Mouse (Mus musculus) hindbrain, embryonic 13.5 days (tissue): ENCODE results near the gene Pde10a. TPM values are rescaled to one million over a fixed set of nuclear protein-coding genes. Genes with fewer than 3 reads are reported as not detected.

Experiments used
- ATAC-seq: fragments of 200-750 bp; cut with Nextera tagmentation; 2 replicates; pipeline ENCODE4 v1.8.0; 2017; ENCODE audit warnings: moderate TSS enrichment; ENCODE audit not compliant: low FRiP score
- H3K27ac ChIP-seq: fragments of 300-500 bp; sonication (generic); 2 replicates; pipeline ENCODE4 v1.5.1; 2015; ENCODE audit warnings: inconsistent platforms, mild to moderate bottlenecking, moderate library complexity
- H3K27me3 ChIP-seq: fragments of 300-500 bp; sonication (generic); 2 replicates; pipeline ENCODE4 v1.6.1; 2015; ENCODE audit warnings: mild to moderate bottlenecking, inconsistent platforms
- H3K36me3 ChIP-seq: fragments of 300-500 bp; sonication (generic); 2 replicates; pipeline ENCODE4 v1.6.1; 2015; ENCODE audit warnings: mild to moderate bottlenecking, inconsistent platforms
- H3K4me1 ChIP-seq: fragments of 300-500 bp; sonication (generic); replicated peaks from 2 replicates; pipeline ENCODE4 v1.6.1; 2015; ENCODE audit warnings: inconsistent platforms
- H3K4me2 ChIP-seq: fragments of 300-500 bp; sonication (generic); 2 replicates; pipeline ENCODE4 v1.6.1; 2015; ENCODE audit warnings: inconsistent platforms, mild to moderate bottlenecking, moderate library complexity
- H3K4me3 ChIP-seq: fragments of 300-500 bp; sonication (generic); 2 replicates; pipeline ENCODE4 v1.5.1; 2015; ENCODE audit warnings: mild to moderate bottlenecking, inconsistent platforms
- H3K9ac ChIP-seq: fragments of 300-500 bp; sonication (generic); 2 replicates; pipeline ENCODE4 v1.6.1; 2015; ENCODE audit warnings: mild to moderate bottlenecking, inconsistent platforms
- H3K9me3 ChIP-seq: fragments of 300-500 bp; sonication (generic); 2 replicates; pipeline ENCODE4 v1.6.1; 2016; ENCODE audit warnings: inconsistent platforms
- WGBS: fragments of 180-500 bp; shearing (Covaris S2); methylation state at CpG from one replicate; pipeline ENCODE4 v1.1.7; 2015; 5-methylcytosine and 5-hydroxymethylcytosine counted together
- polyA plus RNA-seq: library from polyadenylated mRNA; unstranded; fragments of >200 nt; fragmentation: Nextera tagmentation; extraction: Ambion mirVana; gene quantifications from 2 replicates; pipeline ENCODE4 v1.2.1, GENCODE M21; 2015

Pde10a gene
- polyA plus RNA-seq, 1 experiment from 2014 or later, result 14.5 TPM

DNA sequence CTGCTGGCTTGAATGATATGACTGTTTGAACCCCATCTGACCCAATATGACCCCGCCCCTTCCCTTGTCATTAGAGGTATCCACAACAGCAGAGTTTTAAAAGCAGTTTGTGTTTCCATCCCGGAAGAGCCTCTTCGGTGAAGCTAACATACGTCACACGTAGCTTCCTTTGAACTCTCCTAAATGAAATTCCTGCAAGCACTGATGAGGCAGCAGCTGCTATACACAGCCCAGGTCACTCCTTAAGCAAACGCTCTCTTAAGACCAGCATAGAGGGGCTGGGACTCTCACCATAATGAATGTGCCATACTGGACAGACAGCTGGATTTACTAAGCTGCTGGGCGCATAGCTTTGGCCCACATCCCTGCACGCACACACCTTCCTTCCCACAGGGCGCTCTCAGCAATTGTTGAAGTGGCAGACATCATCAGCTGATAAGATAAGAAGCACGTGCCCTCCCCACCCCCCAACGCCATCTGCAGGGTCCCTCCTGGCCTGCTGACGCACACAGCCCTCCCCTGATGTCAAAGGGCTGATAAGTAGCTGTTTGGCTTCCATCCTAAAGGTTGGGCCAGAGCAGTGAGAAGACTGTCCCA is 346.9 kb downstream of the Pde10a start:
- H3K4me3 ChIP-seq, result no peak overlapping the region
- H3K4me2 ChIP-seq, result no peak overlapping the region
- peak; percentile 63 for ATAC-seq
- 0 out of 2 replicates have a peak overlapping the region, but pooled peaks have one; percentile 14 for H3K27ac ChIP-seq
- no peaks in the 10 kb centered on the region for H3K9me3 ChIP-seq
- H3K27me3 ChIP-seq, result no peaks in the 10 kb centered on the region
- peaks cover 28% of the 10 kb centered on the region for H3K4me1 ChIP-seq
- 42% methylated on average over 12 of the region's 12 CpGs for WGBS
- no peaks in the 10 kb centered on the region for H3K36me3 ChIP-seq
- peak overlapping the region; percentile 6; the same call in 1 of the 2 replicates for H3K9ac ChIP-seq

DNA sequence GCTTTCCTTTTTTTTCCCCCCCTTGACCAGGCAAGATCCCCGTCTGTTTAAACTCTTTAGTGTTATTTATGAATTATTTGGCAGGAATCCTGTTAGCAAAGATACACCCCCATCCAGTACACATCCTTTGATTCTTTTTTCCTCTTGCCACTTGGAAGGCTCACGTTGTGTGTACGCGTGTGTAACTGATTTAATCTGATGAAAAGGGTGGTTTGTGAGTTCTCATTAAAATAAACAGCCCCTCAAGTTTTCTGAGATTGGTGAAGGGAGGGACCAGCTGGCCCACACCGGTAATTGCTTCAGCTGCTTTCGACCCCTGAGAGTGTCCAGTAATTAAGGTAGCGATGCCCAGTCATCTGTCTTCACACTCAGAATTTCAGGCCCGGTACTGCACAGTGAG is 347.4 kb downstream of the Pde10a start:
- ATAC-seq, result no peak
- Histone ChIP-seq H3K4me3 (no peak overlapping the region), H3K27ac (0 out of 2 replicates have a peak overlapping the region, but pooled peaks have one; percentile 14), H3K9me3 (no peaks in the 10 kb centered on the region), H3K4me1 (peaks cover 26% of the 10 kb centered on the region), H3K36me3 (no peaks in the 10 kb centered on the region), H3K4me2 (no peak overlapping the region), H3K27me3 (no peaks in the 10 kb centered on the region), H3K9ac (peak overlapping the region; percentile 6; the same call in 1 of the 2 replicates)
- 36% methylated on average over 8 of the region's 8 CpGs for WGBS

DNA sequence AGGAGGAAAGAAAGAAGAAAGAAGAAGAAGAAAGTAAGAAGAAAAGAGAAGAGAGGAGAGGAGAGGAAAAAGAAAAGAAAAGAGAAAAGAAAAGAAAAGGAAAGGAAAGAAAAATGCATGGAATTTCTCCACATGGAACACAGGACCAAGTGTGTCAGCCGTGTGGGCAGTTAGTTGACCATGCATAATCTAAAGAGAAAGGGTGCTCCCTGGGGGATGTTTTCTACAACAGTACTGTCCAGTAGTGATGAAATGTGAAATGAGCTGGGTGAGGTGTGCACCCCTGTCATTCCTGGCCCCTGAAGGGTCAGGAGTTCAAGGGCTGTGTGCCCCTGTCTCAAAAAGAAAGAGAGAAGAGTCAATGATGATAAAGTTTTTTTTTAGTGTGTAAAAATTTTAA is 352.9 kb downstream of the Pde10a start:
- Histone ChIP-seq H3K27ac (no peak overlapping the region), H3K9ac (no peak overlapping the region), H3K27me3 (no peaks in the 10 kb centered on the region), H3K36me3 (no peaks in the 10 kb centered on the region), H3K4me2 (no peak overlapping the region), H3K4me1 (peaks cover 11% of the 10 kb centered on the region; the same call in 1 of the 2 replicates), H3K4me3 (no peak overlapping the region), H3K9me3 (no peaks in the 10 kb centered on the region)
- WGBS, result 39% methylated on average over 1 of the region's 1 CpGs
- ATAC-seq, result no peak

DNA sequence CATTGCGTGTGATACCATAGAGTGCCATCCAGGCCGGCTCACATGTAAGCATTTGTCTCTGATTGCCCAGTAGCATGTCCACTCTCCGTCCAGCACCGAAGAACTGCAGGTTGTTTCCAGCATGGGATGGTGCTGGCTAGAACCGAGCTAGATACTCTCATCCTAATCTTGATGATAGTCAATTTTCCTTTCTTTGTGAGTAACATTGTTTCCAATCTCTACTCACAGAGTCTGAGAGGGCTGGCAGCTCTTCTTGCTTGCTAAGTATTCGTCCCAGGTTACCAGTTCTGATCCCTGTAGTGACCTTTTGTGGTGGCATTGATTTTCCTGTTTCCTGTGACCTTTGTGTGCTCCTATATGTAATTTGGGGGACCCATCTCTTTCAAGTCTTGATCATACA is 356.5 kb downstream of the Pde10a start:
- H3K27me3 ChIP-seq, result no peaks in the 10 kb centered on the region
- peaks cover 25% of the 10 kb centered on the region for H3K4me1 ChIP-seq
- 92% methylated on average over 6 of the region's 6 CpGs for WGBS
- no peak overlapping the region for H3K4me2 ChIP-seq
- ATAC-seq, result no peak
- no peaks in the 10 kb centered on the region for H3K9me3 ChIP-seq
- H3K27ac ChIP-seq, result no peak overlapping the region
- no peak overlapping the region for H3K4me3 ChIP-seq
- H3K9ac ChIP-seq, result no peak overlapping the region
- no peaks in the 10 kb centered on the region for H3K36me3 ChIP-seq

DNA sequence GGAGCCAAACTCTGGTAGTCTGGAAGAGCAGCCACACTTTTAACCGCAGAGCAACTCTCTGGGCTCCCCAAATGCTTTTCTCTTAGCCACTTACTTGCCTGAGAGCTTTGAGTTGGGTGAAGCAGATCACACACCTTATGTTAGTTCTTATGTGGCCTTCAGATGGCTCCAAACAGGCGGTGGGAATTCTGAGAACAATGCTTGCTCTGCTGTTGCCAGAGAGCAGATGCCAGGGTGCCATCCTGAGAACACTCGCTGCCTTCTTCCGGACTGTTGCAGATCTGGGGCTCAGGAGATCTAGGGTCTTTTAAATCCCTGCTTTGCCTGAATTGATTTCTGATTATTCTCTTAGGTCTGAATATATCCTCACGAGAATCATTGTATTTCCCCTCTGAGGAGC is 359.5 kb downstream of the Pde10a start:
- no peak for ATAC-seq
- Histone ChIP-seq H3K27ac (0 out of 2 replicates have a peak overlapping the region, but pooled peaks have one; percentile 19), H3K9ac (no peak overlapping the region), H3K4me3 (no peak overlapping the region), H3K36me3 (no peaks in the 10 kb centered on the region), H3K4me1 (peaks cover 32% of the 10 kb centered on the region), H3K27me3 (no peaks in the 10 kb centered on the region), H3K9me3 (no peaks in the 10 kb centered on the region), H3K4me2 (no peak overlapping the region)
- 63% methylated on average over 5 of the region's 5 CpGs for WGBS

DNA sequence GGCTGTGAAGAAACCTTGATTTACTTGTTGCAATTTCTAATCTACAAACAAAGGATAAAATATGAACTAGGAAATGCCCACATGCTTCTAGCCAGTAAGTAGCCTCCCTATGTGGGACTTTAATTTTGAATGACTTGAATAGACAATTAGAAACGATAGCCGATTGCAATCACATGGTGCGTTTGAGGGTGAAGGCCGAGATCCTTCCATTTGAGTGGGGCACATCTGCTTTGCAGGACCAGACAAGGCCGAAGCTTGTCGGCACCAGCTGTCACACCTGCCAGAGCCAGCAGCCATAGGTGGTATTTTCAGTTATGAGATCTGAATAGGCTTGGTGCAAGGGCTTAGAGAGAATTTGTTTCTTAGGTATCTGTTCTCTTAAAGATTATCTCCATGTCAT is 360.7 kb downstream of the Pde10a start:
- no peak for ATAC-seq
- peaks cover 30% of the 10 kb centered on the region for H3K4me1 ChIP-seq
- H3K36me3 ChIP-seq, result no peaks in the 10 kb centered on the region
- H3K9ac ChIP-seq, result no peak overlapping the region
- no peaks in the 10 kb centered on the region for H3K27me3 ChIP-seq
- H3K9me3 ChIP-seq, result no peaks in the 10 kb centered on the region
- 54% methylated on average over 6 of the region's 6 CpGs for WGBS
- H3K4me2 ChIP-seq, result no peak overlapping the region
- no peak overlapping the region for H3K4me3 ChIP-seq
- H3K27ac ChIP-seq, result no peak overlapping the region

DNA sequence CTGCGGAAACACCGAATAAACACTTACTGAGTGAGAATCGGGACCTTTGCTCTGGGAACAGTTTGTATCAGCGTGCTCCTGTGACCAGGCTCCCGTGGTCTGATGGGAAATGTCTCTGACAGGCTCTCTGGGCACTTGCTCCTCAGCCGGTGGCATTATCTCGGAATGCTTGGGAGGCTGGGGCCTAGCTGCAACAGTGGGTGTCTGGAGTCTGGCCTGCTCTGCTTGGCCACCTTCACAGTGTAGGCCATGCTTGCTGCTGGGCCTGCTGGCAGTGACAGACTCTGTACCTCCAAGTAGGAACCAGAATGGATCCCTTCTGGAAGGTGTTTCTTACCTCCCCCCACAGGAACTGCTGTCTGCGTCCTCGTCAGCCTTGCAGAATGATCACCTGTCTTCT is 362.9 kb downstream of the Pde10a start:
- no peak overlapping the region for H3K4me3 ChIP-seq
- H3K9ac ChIP-seq, result no peak overlapping the region; the same call in 1 of the 2 replicates
- no peak overlapping the region for H3K4me2 ChIP-seq
- no peaks in the 10 kb centered on the region for H3K36me3 ChIP-seq
- ATAC-seq, result no peak
- H3K9me3 ChIP-seq, result no peaks in the 10 kb centered on the region
- H3K27ac ChIP-seq, result no peak overlapping the region
- no peaks in the 10 kb centered on the region for H3K27me3 ChIP-seq
- H3K4me1 ChIP-seq, result peaks cover 41% of the 10 kb centered on the region
- 67% methylated on average over 9 of the region's 9 CpGs for WGBS

DNA sequence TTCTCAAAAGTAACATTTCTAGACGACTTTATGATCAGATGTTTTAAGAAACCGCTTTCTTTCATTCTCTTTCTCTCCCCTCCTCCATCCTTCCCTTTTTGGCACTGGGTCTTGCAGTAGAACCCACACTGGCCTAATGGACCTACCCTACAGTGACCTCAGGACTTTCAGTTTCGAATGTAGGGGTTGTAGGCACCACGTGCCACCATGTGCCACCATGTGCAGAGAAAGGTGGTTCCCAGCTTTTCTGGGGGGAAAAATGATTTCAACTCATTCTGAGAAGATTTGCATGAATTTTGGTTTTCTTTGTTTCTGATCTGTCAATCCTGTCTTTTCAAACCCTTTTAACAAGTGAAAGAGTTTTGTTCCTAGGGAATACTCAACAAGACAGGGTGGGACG is 363.5 kb downstream of the Pde10a start:
- no peaks in the 10 kb centered on the region for H3K27me3 ChIP-seq
- H3K4me3 ChIP-seq, result no peak overlapping the region
- no peak overlapping the region for H3K27ac ChIP-seq
- no peak overlapping the region for H3K4me2 ChIP-seq
- H3K36me3 ChIP-seq, result no peaks in the 10 kb centered on the region
- H3K4me1 ChIP-seq, result peaks cover 46% of the 10 kb centered on the region
- WGBS, result 80% methylated on average over 5 of the region's 5 CpGs
- ATAC-seq, result no peak
- no peaks in the 10 kb centered on the region for H3K9me3 ChIP-seq
- H3K9ac ChIP-seq, result no peak overlapping the region

DNA sequence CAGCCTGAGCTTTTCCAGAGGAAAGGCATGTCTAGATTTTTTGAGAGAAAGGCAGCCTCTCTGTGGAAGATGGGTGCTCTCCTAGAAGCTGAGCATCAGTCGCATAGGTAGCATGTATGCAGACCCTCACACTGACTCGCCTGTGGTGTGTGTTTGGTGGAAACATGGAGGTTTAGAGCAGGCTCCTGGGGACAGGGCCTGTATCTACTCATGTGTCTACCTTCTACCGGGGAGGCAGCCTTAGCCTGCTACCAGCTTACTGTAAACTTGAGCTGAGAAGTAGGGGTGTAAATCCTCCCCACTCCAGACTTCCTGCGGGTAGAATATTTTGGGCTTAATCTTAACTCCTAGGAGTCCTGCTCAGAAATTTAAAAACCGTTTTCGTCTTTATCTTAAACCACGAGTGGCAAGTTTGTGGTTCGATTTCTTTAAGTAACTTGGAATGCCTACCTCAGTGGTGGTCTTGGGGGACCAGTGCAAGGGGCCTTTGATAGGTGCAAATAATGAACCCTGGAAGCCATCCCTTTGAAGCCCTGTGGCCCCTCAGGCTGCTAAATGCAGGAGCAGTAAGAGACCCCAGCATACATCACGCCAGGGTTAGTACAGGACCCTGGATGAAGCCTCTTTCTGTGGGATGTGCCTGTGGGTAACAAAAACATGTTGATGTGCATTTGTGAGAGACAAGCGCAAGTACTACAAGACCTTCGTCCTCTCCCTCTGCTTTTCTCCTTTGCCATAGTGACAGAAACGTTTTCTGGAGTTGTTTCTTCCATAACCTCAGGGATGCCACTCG is 367.2 kb downstream of the Pde10a start:
- peaks cover 33% of the 10 kb centered on the region for H3K4me1 ChIP-seq
- 83% methylated on average over 13 of the region's 13 CpGs for WGBS
- no peaks in the 10 kb centered on the region for H3K9me3 ChIP-seq
- no peak overlapping the region for H3K27ac ChIP-seq
- no peak overlapping the region for H3K9ac ChIP-seq
- no peaks in the 10 kb centered on the region for H3K36me3 ChIP-seq
- H3K4me2 ChIP-seq, result no peak overlapping the region
- no peaks in the 10 kb centered on the region for H3K27me3 ChIP-seq
- no peak for ATAC-seq
- no peak overlapping the region for H3K4me3 ChIP-seq

DNA sequence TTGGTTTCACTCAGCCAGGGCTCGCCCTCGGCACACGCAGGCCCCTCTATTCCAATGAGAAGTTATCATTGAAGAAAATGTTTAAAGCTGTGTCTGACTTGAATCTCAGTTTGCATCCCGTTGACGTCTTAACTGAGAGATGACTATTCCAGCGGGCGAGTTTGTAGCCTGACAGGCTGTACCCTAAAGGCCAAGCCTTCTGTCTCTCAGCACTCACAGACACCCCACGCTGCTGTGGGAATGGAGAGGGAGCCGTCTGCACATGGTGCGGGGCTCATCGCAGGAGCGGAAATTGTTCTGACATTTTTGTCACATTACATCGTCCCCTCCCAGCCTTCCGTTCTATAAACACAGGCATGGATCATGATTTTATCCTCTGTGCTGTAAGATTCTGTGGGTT is 370.8 kb downstream of the Pde10a start:
- Histone ChIP-seq H3K36me3 (peaks cover 7% of the 10 kb centered on the region; the same call in 1 of the 2 replicates), H3K4me3 (no peak overlapping the region), H3K27ac (no peak overlapping the region), H3K27me3 (no peaks in the 10 kb centered on the region), H3K9me3 (no peaks in the 10 kb centered on the region), H3K4me2 (no peak overlapping the region), H3K9ac (no peak overlapping the region), H3K4me1 (peaks cover 33% of the 10 kb centered on the region)
- no peak for ATAC-seq
- WGBS, result 83% methylated on average over 14 of the region's 14 CpGs

DNA sequence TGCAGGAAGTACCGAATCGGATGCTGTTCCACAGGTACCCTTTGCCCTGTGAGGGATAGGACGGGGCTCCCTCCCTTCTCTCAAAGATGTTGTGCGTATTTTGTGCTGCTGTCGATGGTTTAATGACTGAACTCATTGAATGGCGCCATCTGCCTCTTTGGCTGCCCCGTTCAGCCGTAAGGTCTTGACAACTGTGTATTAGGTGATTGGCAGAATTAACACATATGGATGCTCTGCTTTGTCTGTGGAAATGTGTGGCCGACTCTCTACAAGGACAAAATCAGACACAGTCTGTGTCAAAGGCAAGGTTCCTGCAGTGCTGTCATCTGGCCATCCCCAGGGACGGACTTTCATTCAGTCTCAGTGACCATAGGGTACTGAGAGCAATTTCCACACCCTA is 372.6 kb downstream of the Pde10a start:
- ATAC-seq, result no peak
- Histone ChIP-seq H3K4me2 (no peak overlapping the region), H3K9ac (no peak overlapping the region), H3K4me3 (no peak overlapping the region), H3K9me3 (no peaks in the 10 kb centered on the region), H3K36me3 (peaks cover 7% of the 10 kb centered on the region; the same call in 1 of the 2 replicates), H3K4me1 (peaks cover 26% of the 10 kb centered on the region), H3K27ac (no peak overlapping the region), H3K27me3 (no peaks in the 10 kb centered on the region)
- 61% methylated on average over 10 of the region's 10 CpGs for WGBS

DNA sequence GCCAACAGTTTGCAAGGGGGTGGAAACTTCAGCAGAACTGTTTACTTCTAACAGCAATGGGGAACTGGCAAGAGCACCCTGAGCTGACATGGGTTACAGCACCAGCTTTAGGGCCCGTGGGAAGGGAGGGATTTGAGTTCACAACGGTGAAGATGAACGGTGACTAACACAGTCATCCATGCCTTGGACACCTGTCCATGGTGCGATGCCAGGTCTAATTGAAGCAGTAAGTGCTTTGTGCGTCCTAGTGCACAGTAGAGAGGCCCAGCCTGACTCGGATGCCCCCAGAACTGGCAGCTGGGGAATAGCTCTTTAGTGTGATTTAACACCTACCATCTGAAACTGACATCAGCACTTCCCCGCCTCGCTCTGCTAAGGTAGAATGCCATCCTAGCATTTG is 373.0 kb downstream of the Pde10a start:
- Histone ChIP-seq H3K4me1 (peaks cover 22% of the 10 kb centered on the region), H3K9ac (no peak overlapping the region), H3K9me3 (no peaks in the 10 kb centered on the region), H3K27ac (no peak overlapping the region), H3K27me3 (no peaks in the 10 kb centered on the region), H3K4me3 (no peak overlapping the region), H3K4me2 (no peak overlapping the region), H3K36me3 (peaks cover 7% of the 10 kb centered on the region; the same call in 1 of the 2 replicates)
- ATAC-seq, result no peak
- 76% methylated on average over 8 of the region's 8 CpGs for WGBS

DNA sequence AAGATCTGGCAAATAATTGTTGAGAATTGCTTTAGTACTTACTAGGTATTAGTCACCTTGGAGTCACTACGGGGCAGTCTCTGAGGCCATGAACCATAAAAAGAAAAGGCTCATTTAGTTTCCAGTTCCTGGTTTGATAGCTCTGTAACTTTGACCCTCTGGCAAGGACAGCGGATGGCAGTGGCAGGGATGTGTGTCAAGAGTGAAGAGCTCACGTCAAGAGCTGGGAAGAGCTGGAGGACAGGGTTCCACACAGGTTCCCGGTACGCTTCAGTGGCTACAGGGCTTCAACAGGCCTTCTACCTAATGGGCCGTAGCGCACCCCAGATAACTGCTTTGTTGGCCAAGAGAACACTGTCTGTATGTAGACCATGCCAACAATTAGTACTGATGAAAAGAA is 374.0 kb downstream of the Pde10a start:
- Histone ChIP-seq H3K27ac (no peak overlapping the region), H3K4me3 (no peak overlapping the region), H3K9me3 (no peaks in the 10 kb centered on the region), H3K9ac (no peak overlapping the region), H3K4me1 (peaks cover 16% of the 10 kb centered on the region; the same call in 1 of the 2 replicates), H3K27me3 (no peaks in the 10 kb centered on the region), H3K36me3 (peaks cover 7% of the 10 kb centered on the region; the same call in 1 of the 2 replicates), H3K4me2 (no peak overlapping the region)
- 90% methylated on average over 7 of the region's 7 CpGs for WGBS
- no peak for ATAC-seq
